Mouse (Mus musculus) stomach, postnatal 0 days (tissue): ENCODE results near the gene Pknox2.

Source experiments
- CTCF ChIP-seq: IDR thresholded peaks from 2 replicates; pipeline ENCODE4 v1.5.1; 2016; ENCODE audit warnings: antibody characterized with exemption, low read depth, mild to moderate bottlenecking, moderate library complexity
- EP300 ChIP-seq: optimal IDR thresholded peaks from 2 replicates; pipeline ENCODE3; 2016; ENCODE audit warnings: antibody characterized with exemption

- TF ChIP-seq CTCF (no peak), EP300 (no peak)
These were observed 30.3 kb upstream of the Pknox2 start for GRCm38 (mm10) chr9:37177551-37177950.
